Mouse (Mus musculus) T-helper 1 cell (primary cell): ENCODE measurements around the gene Insm1.

ENCODE experiments used
- in situ Hi-C: fragments of 300-600 bp; cut with MboI, MseI; formaldehyde crosslinking; loops from one replicate; pipeline ENCODE4 v1.15.1; 2025; ENCODE audit warnings: high pct_unique_total_duplicates

Gene Insm1

GRCm38 (mm10) chr2:146261146-146261545, 39.4 kb downstream of the Insm1 start:
- in situ Hi-C loops, result no loop called here

DNA sequence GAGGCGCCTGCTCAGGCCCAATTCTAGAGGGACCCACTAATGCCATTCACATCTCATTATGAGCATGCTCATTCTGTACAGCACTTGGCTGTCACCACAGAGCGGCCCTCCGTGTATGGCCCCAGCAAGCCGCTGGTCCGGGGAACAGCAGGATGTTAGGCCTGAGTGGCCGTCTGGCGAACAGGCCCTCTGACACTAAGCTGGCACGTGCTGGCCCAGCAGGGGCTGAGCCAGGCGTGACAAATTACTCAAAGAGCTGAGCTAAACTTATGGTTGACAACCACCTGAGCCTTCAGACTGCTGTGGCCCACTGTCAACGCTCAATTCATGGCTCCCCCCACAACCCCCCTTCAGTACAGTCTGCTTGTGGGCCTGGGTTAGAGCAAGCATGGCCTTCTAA, 40.5 kb downstream of the Insm1 start:
- in situ Hi-C loops, result no loop called here

DNA sequence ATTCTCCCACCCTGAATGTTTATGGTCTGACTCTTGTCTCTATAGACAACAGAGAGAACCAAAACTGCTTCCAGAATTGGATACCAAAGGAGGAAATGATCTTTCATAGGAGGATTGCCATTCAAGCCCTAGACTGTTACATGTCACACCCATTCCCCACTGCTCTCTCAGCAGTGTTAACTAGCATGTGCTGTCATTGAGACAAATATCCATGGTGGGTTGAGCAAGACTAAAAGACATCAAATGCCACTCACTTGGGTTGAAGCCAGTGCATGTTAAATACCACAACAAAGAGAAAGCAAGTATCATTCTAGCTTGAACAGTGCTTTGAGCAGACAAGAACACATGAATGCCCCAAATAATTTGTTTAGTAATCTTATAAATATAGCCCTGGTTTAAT, 41.2 kb downstream of the Insm1 start:
- in situ Hi-C loops, result no loop called here

DNA sequence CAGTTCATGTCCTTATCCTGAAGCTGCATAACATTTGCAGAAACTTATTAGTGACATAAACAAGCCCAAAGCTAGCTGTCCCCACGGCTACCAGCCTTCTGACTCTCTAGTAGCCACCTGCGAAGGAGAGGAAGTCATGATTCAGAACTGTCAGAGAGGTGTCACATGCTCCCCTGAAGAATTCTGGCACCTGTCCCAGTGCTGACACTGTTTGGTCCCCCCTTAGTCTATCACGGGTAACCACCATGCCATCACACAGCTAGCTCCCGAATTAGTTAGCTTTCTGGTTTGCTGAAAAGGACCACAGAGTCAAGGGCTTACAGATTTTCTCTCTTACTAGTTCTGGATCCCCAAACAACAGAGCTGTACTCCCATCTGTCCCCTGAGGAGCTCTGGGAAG, 43.3 kb downstream of the Insm1 start:
- in situ Hi-C loops, result no loop called here

DNA sequence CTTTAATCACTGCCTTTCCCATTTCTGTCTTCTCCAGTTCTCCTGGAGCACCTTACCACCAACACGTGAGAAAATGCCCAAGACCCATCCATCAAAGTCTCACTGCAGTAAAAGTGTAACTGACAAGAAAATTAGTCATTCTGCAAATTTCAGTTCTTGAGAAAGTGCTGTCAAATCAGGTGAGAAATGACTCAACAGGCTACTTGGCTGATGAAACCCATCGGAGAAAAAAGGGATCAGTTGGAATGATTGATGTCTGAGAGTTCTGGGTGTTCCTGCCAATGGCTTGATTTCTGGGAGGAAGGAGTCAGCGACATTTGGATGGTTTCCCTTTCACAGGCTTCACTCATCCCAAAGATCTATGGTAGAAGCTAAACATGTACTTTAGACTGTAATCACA, 44.8 kb downstream of the Insm1 start:
- in situ Hi-C loops, result no loop called here
